Mouse (Mus musculus): ENCODE data around the gene Rasa2.

Rasa2 gene

GRCm38 (mm10) chr9:96631389-96632072 is at the start of gene Rasa2:
TSS of gene Rasa2 (minus strand) at chr9:96631617.
- TF ChIP-seq GATA4 (IDR thresholded peaks at IDR 0.05; ENCODE audit: insufficient replicate concordance, low read length), result no peak

GRCm38 (mm10) chr9:96678611-96679010 is 47.2 kb upstream of the Rasa2 start:
- no peak for TF ChIP-seq GATA4 (IDR thresholded peaks at IDR 0.05; ENCODE audit: insufficient replicate concordance, low read length)

GRCm38 (mm10) chr9:96676671-96677070 is 45.3 kb upstream of the Rasa2 start:
- no peak for TF ChIP-seq GATA4 (IDR thresholded peaks at IDR 0.05; ENCODE audit: insufficient replicate concordance, low read length)

DNA sequence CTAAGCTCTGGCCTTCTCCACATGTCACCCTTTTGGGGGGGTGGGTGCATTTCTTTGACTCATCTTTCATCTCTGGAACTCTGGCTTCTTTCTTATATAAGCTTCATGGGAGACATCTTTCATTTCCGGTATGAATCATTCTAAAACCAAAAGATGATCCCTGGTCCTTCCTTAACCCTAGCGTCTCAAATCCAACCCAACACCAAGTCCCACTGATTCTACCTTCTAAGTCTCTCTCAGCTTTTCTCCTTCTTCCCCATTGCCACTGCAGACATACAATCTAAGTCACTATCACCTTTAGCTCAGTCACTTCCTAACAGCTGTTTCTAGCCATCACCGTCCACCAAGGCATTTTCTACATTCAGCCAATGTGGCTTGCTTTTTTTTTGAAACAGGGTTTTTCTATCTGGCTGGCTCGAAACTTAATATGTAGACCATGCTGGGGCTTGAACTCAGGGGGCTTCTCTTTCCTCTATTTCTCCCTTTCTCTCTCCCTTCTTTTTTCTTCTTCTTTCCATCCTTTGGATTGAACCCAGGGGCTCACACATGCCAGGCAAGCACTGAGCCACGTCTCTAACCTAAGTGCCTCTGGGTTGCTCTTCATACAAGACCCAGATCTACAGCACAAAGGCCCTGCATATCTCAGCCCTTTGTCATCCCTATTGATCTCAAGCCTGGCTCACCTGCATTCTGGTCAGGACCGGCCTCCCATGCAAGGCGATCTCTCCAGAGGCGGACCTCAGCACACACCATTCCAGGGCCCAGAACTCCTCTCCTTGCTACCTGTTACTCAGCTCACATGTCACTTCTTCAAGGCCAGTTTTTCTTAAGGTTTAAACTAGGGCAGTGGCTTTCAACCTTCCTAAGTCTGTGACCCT is 44.6 kb upstream of the Rasa2 start:
- TF ChIP-seq GATA4 (IDR thresholded peaks at IDR 0.05; ENCODE audit: insufficient replicate concordance, low read length), result no peak

DNA sequence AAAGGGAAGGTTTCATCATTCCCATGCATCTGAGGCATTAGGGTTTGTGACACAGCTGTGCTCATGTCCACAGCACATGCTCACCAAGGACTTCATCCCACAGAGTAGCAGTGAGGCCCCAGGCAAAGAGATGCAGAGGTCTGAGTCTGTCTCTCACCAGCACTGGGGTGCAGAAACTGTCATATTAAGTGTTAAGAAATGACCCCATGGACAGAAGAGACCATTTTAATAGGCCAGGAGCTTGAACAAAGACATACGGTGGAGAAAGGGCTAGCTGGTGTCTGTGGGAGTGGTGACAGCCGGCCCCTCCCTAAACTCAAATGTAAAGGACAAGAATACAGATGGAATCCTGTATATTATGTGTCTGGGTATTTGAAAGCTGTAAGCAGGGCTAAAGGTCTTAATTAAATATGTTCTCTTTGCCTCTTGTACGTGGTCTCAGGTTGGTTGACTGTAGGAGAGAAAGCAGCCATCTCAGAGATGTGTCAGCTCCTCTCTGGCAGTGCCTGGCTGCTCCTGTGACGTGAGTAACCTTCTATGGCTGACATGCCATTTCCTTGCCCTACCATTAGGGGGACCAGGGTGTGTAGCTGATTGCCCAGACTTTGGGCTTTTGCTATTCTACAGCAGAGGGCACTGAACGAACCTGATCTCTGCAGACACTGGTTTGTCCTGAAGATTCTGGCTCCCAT is 43.8 kb upstream of the Rasa2 start:
- no peak for TF ChIP-seq GATA4 (IDR thresholded peaks at IDR 0.05; ENCODE audit: insufficient replicate concordance, low read length)

DNA sequence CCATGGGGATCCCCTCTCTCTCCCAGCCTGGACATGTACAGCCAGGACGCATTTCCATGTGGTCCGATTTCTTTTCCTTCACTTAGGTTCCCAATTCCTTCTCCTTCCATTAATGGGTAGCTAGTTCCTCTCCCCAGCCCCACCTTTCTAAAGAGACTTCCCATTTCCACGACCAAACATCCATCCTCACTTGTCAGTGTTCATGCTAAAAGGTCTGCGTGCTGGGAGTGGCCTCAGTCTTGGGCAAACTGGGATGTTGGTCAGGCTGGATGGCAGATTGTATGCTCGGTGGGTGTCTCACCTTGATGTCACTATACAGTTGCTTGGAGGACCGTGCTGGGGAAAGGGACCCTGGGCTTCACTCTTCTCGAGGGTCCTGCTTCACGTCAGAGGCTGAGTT is 42.9 kb upstream of the Rasa2 start:
- no peak for TF ChIP-seq GATA4 (IDR thresholded peaks at IDR 0.05; ENCODE audit: insufficient replicate concordance, low read length)

- TF ChIP-seq GATA4 (IDR thresholded peaks at IDR 0.05; ENCODE audit: insufficient replicate concordance, low read length), result no peak
These were observed 41.0 kb upstream of the Rasa2 start for GRCm38 (mm10) chr9:96672466-96672865.

DNA sequence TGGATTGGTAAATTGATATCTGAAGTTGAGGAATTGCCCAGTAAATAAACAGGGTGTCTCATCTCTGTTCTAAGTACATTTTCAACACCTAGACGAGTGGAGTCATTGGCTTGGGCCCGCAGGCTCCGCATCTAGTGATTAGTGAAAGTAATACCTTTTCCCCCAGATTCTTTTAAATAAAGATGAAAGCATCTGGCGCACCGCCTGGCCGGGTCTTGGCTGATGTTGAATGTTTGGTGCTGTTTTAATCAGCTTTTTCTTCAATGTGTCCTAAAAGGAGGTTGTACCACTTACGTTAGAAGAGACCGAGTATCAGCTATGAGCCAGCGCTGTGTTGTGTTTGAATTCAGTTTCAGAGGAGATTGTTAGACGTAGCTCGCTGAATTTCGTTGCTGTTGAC is 39.8 kb upstream of the Rasa2 start:
- no peak for TF ChIP-seq GATA4 (IDR thresholded peaks at IDR 0.05; ENCODE audit: insufficient replicate concordance, low read length)

DNA sequence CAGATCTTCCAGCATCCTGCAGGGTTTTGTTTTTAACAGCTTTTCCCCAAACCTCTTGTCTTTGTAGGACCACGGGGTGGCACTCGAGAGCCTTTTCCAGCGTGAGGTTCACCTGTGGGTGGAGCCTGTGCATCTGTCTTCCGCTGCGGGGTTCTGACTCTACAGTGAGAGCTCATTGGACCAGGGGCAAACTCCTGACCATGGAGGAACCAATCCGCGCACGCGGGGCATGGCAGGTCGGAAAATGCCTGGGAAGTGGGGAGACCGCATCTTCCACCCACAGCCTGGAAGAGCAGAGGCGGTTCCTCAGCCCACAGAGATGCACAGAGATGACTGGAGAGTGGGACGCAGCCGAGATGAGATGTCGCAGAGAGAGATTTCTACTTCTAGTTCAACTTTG is 38.5 kb upstream of the Rasa2 start:
- peak; percentile 35; the same call in 1 of the 2 replicates for TF ChIP-seq GATA4 (IDR thresholded peaks at IDR 0.05; ENCODE audit: insufficient replicate concordance, low read length)

DNA sequence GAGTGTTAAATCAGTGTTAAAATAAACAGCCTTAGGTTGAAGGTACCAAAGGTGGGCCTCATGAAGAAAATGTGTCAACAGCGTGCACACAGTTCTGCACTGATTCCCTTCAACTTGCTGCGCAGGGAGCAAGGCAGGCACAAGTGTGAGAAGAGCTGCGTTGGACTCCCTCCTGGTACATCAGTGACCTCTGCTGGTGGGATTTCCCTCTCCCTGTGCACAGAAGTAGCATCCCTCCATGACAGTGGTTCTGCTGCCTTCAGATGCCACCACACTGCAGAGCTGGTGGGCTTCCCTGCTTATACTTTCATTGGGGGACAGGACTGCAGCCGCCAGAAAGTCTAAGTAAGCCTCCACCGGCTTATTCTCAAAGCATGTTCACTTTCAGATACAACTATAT is 37.2 kb upstream of the Rasa2 start:
- TF ChIP-seq GATA4 (IDR thresholded peaks at IDR 0.05; ENCODE audit: insufficient replicate concordance, low read length), result no peak

- TF ChIP-seq GATA4 (IDR thresholded peaks at IDR 0.05; ENCODE audit: insufficient replicate concordance, low read length), result no peak
These were observed 29.3 kb upstream of the Rasa2 start for GRCm38 (mm10) chr9:96660510-96661244.

DNA sequence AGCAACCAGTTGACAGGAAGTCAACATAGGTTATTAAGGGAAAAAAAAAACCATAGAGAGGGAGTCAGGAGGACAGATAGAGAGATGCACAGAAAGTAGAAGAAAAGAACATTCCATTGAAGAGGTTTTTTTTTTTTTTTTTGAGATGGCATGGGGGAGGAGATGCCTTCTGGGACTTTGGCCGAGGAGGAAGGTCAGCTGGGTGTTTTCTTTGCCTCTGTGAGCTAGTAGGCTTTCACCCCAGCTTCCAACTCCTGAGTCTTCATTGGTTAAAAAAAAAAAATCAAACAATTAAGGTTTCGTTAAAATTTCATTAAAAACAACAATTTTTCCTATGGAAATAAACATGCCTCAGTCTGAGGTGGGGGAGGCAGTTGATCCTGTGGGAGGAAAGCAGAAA is 28.4 kb upstream of the Rasa2 start:
- no peak for TF ChIP-seq GATA4 (IDR thresholded peaks at IDR 0.05; ENCODE audit: insufficient replicate concordance, low read length)

DNA sequence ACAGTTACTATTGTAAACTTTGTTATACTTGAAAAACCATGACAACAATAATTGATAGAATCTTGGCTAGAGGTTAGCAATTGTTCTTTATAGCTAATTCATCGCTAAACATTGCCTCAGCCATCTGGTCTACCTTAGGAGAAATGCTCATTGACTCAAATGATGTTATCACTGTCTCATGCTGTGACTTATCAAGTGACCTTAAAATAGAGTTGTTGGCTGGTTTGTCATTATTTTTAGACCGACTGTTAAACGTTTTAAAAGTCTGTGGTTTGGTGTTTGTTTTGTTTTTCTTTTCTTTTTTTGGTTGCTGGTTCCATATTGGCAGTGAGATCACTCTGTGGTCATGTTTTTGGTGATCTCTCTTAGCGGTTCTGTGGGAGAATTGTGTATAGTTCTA is 22.1 kb upstream of the Rasa2 start:
- TF ChIP-seq GATA4 (IDR thresholded peaks at IDR 0.05; ENCODE audit: insufficient replicate concordance, low read length), result no peak

GRCm38 (mm10) chr9:96652763-96653162 is 21.3 kb upstream of the Rasa2 start:
- no peak for TF ChIP-seq GATA4 (IDR thresholded peaks at IDR 0.05; ENCODE audit: insufficient replicate concordance, low read length)

DNA sequence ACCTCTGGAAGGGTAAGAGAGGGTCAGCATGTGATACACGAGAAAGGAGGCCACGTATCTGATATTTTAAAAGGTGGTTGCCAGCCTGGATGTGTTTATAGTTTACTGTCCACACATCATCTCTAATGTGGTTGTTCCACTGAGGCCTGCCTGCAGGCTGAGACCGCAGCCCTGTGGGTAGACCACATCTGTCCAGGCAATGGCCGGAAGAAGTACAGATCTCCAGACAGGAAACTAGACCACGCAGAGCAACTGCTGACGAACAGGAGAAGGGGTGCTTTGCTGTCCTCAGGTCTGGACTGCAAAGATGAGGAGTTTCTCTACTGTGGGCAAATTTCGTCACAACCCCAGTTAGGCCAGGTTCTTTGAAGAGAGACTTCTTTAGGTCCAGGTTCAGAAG is 19.4 kb upstream of the Rasa2 start:
- TF ChIP-seq GATA4 (IDR thresholded peaks at IDR 0.05; ENCODE audit: insufficient replicate concordance, low read length), result no peak
